Mouse (Mus musculus): ENCODE results near the gene Pik3cb.

Pik3cb gene

GRCm38 (mm10) chr9:99074462-99074861 lies 66.0 kb downstream of the Pik3cb start:
- no peak for DNase-seq

GRCm38 (mm10) chr9:99072538-99072937 lies 67.9 kb downstream of the Pik3cb start:
- peak; percentile 25 for DNase-seq

- DNase-seq = no peak
Observed at GRCm38 (mm10) chr9:99065311-99065710, 75.1 kb downstream of the Pik3cb start.

- DNase-seq = no peak
Observed at GRCm38 (mm10) chr9:99064216-99064615, 76.2 kb downstream of the Pik3cb start.

- peak; percentile 89 for DNase-seq
Observed at GRCm38 (mm10) chr9:99062544-99062943, 77.9 kb downstream of the Pik3cb start.

- DNase-seq = no peak
Observed at GRCm38 (mm10) chr9:99057751-99058150, 82.7 kb downstream of the Pik3cb start.

GRCm38 (mm10) chr9:99049760-99050159 lies 90.7 kb downstream of the Pik3cb start:
- DNase-seq = no peak

GRCm38 (mm10) chr9:99048724-99049250 lies 91.6 kb downstream of the Pik3cb start:
- DNase-seq = peak; percentile 64

GRCm38 (mm10) chr9:99044761-99045160 lies 95.7 kb downstream of the Pik3cb start:
- DNase-seq = no peak

- DNase-seq = no peak
Observed at GRCm38 (mm10) chr9:99042641-99043040, 97.8 kb downstream of the Pik3cb start.

GRCm38 (mm10) chr9:99041994-99042393 lies 98.4 kb downstream of the Pik3cb start:
- no peak for DNase-seq

- DNase-seq = no peak
Observed at GRCm38 (mm10) chr9:99035575-99035974, 104.8 kb downstream of the Pik3cb start, which contains the start of gene Gm1123. Gm1123 (minus strand) TSS chr9:99035715.

- DNase-seq = no peak
Observed at GRCm38 (mm10) chr9:99034111-99034510, 106.3 kb downstream of the Pik3cb start.

- DNase-seq = no peak
Observed at GRCm38 (mm10) chr9:99032031-99032430, 108.4 kb downstream of the Pik3cb start.

- DNase-seq = no peak
Observed at GRCm38 (mm10) chr9:99021751-99022150, 118.7 kb downstream of the Pik3cb start.

GRCm38 (mm10) chr9:99021166-99021565 lies 119.3 kb downstream of the Pik3cb start:
- DNase-seq = no peak

GRCm38 (mm10) chr9:99017679-99018078 lies 122.7 kb downstream of the Pik3cb start:
- DNase-seq = peak; percentile 28

- no peak for DNase-seq
Observed at GRCm38 (mm10) chr9:99016759-99017158, 123.7 kb downstream of the Pik3cb start.

- DNase-seq = no peak
Observed at GRCm38 (mm10) chr9:99016301-99016700, 124.1 kb downstream of the Pik3cb start.

GRCm38 (mm10) chr9:99009898-99010199 lies 130.6 kb downstream of the Pik3cb start:
- DNase-seq = no peak

- no peak for DNase-seq
Observed at GRCm38 (mm10) chr9:99009069-99009897, 131.1 kb downstream of the Pik3cb start.

- no peak for DNase-seq
Observed at GRCm38 (mm10) chr9:99001326-99001725, 139.1 kb downstream of the Pik3cb start.

- no peak for DNase-seq
Observed at GRCm38 (mm10) chr9:98999881-99000339, 140.5 kb downstream of the Pik3cb start.

- DNase-seq = no peak
Observed at GRCm38 (mm10) chr9:98994103-98994502, 146.3 kb downstream of the Pik3cb start.

- DNase-seq = no peak
Observed at GRCm38 (mm10) chr9:98987131-98987530, 153.3 kb downstream of the Pik3cb start.
